In genomic region chr10:60753261-60753660, GRCm38 (mm10) we compare ENCODE assay signal across 8 mouse cellular contexts. TPM values are rescaled to one million over a fixed set of nuclear protein-coding genes. Genes with fewer than 3 reads are reported as not detected.
A peak's percentile ranks its signal among the peaks of the same experiment; 100 is the strongest.
DNase-seq lines count a peak whose midpoint lies in the region; ATAC-seq and TF ChIP-seq lines count a peak whose summit lies in the region.

No protein-coding gene starts in this region.

- H3K4me1 ChIP-seq in kidney, embryonic 14.5 days (ENCODE audit: control insufficient read depth, insufficient read depth, low read length) = peaks cover 11% of the 10 kb centered on the region; the same call in 1 of the 2 replicates
- peaks cover 29% of the 10 kb centered on the region for H3K4me1 ChIP-seq in embryonic facial prominence, embryonic 13.5 days
- H3K4me1 ChIP-seq in intestine, postnatal 0 days (replicated peaks; ENCODE audit: control insufficient read depth, insufficient read depth, low read length) = no peaks in the 10 kb centered on the region
- H3K4me1 ChIP-seq in neural tube, embryonic 15.5 days = peaks cover 42% of the 10 kb centered on the region
- H3K4me1 ChIP-seq in cerebellum, adult 2 months (ENCODE audit: control insufficient read depth, insufficient read depth, low read length) = no peaks in the 10 kb centered on the region; the same call in 1 of the 2 replicates

- H3K4me2 ChIP-seq in kidney, embryonic 14.5 days (replicated peaks; ENCODE audit: low read depth, low read length) = peak overlapping the region; percentile 60
- H3K4me2 ChIP-seq in embryonic facial prominence, embryonic 13.5 days = peak overlapping the region; percentile 72
- peak overlapping the region; percentile 88 for H3K4me2 ChIP-seq in intestine, postnatal 0 days (replicated peaks; ENCODE audit: low read depth)
- H3K4me2 ChIP-seq in neural tube, embryonic 15.5 days = 0 out of 2 replicates have a peak overlapping the region, but pooled peaks have one; percentile 84

- no peaks in the 10 kb centered on the region for H3K27me3 ChIP-seq in kidney, embryonic 14.5 days (ENCODE audit: control insufficient read depth, insufficient read depth, low read length)
- no peaks in the 10 kb centered on the region for H3K27me3 ChIP-seq in embryonic facial prominence, embryonic 13.5 days
- no peaks in the 10 kb centered on the region for H3K27me3 ChIP-seq in intestine, postnatal 0 days (replicated peaks; ENCODE audit: control insufficient read depth, insufficient read depth, low read length)
- no peaks in the 10 kb centered on the region for H3K27me3 ChIP-seq in neural tube, embryonic 15.5 days (replicated peaks)
- H3K27me3 ChIP-seq in cerebellum, adult 2 months (ENCODE audit: control insufficient read depth, insufficient read depth, low read length) = no peaks in the 10 kb centered on the region

- no peak for TF ChIP-seq CTCF in intestine, postnatal 0 days (IDR thresholded peaks at IDR 0.05; ENCODE audit: low read depth)
- no peak for TF ChIP-seq CTCF in cerebellum, adult 2 months (IDR thresholded peaks at IDR 0.05; ENCODE audit: borderline replicate concordance, insufficient read depth, low read depth, low read length)

- H3K9ac ChIP-seq in kidney, embryonic 14.5 days (ENCODE audit: low read depth, low read length) = peak overlapping the region; percentile 31; the same call in 1 of the 2 replicates
- peak overlapping the region; percentile 88 for H3K9ac ChIP-seq in embryonic facial prominence, embryonic 13.5 days
- no peak overlapping the region for H3K9ac ChIP-seq in intestine, postnatal 0 days (ENCODE audit: low read depth, low read length)
- H3K9ac ChIP-seq in neural tube, embryonic 15.5 days (replicated peaks) = no peak overlapping the region

- peak overlapping the region; percentile 68; the same call in 1 of the 2 replicates for H3K4me3 ChIP-seq in kidney, embryonic 14.5 days (ENCODE audit: low read length)
- no peak overlapping the region for H3K4me3 ChIP-seq in embryonic facial prominence, embryonic 13.5 days
- no peak overlapping the region for H3K4me3 ChIP-seq in intestine, postnatal 0 days (ENCODE audit: low read depth, low read length)
- peak overlapping the region; percentile 57 for H3K4me3 ChIP-seq in neural tube, embryonic 15.5 days (replicated peaks)
- no peak overlapping the region for H3K4me3 ChIP-seq in cerebellum, adult 2 months (replicated peaks; ENCODE audit: insufficient read depth, low read depth, low read length)

- ATAC-seq in kidney, embryonic 14.5 days (ENCODE audit: low FRiP score, low TSS enrichment) = no peak
- ATAC-seq in embryonic facial prominence, embryonic 13.5 days (ENCODE audit: insufficient number of reproducible peaks, insufficient read depth, low FRiP score, low TSS enrichment, low read depth) = no peak
- ATAC-seq in intestine, postnatal 0 days = no peak
- ATAC-seq in neural tube, embryonic 15.5 days (ENCODE audit: low FRiP score) = no peak

- no peaks in the 10 kb centered on the region for H3K36me3 ChIP-seq in kidney, embryonic 14.5 days (ENCODE audit: control insufficient read depth, insufficient read depth, low read length)
- H3K36me3 ChIP-seq in embryonic facial prominence, embryonic 13.5 days = peaks cover 23% of the 10 kb centered on the region
- peaks cover 9% of the 10 kb centered on the region; the same call in 1 of the 2 replicates for H3K36me3 ChIP-seq in intestine, postnatal 0 days (ENCODE audit: control insufficient read depth, insufficient read depth)
- no peaks in the 10 kb centered on the region for H3K36me3 ChIP-seq in neural tube, embryonic 15.5 days

- no peak overlapping the region for H3K27ac ChIP-seq in kidney, embryonic 14.5 days (ENCODE audit: low read depth, low read length)
- H3K27ac ChIP-seq in embryonic facial prominence, embryonic 13.5 days = peak overlapping the region; percentile 72; the same call in 1 of the 2 replicates
- no peak overlapping the region for H3K27ac ChIP-seq in intestine, postnatal 0 days (ENCODE audit: low read depth, low read length)
- no peak overlapping the region for H3K27ac ChIP-seq in neural tube, embryonic 15.5 days (replicated peaks)
- H3K27ac ChIP-seq in cerebellum, adult 2 months (ENCODE audit: insufficient read depth, low read length) = no peak overlapping the region

- no peaks in the 10 kb centered on the region for H3K9me3 ChIP-seq in kidney, embryonic 14.5 days (ENCODE audit: control insufficient read depth, low read length)
- 0 out of 2 replicates have a peak, but pooled peaks cover 5% of the 10 kb centered on the region for H3K9me3 ChIP-seq in embryonic facial prominence, embryonic 13.5 days
- no peaks in the 10 kb centered on the region for H3K9me3 ChIP-seq in intestine, postnatal 0 days (ENCODE audit: control insufficient read depth)
- no peaks in the 10 kb centered on the region for H3K9me3 ChIP-seq in neural tube, embryonic 15.5 days (replicated peaks)

- no peak for TF ChIP-seq POLR2A in cerebellum, adult 2 months (IDR thresholded peaks at IDR 0.05; ENCODE audit: borderline replicate concordance, insufficient read depth, low read length)

- DNase-seq in kidney, adult 11 months = no peak
- DNase-seq in ovary, adult 18-20 months (ENCODE audit: low spot score) = no peak
- DNase-seq in cerebellum, adult 2 months = no peak
- DNase-seq in frontal cortex, postnatal 14 days (ENCODE audit: low spot score in 2 of 2) = no peak

- WGBS in kidney, embryonic 14.5 days = 63% methylated on average over 9 of the region's 9 CpGs
- WGBS in embryonic facial prominence, embryonic 13.5 days = 70% methylated on average over 9 of the region's 9 CpGs
- 83% methylated on average over 9 of the region's 9 CpGs for WGBS in intestine, postnatal 0 days
- WGBS in neural tube, embryonic 15.5 days = 78% methylated on average over 9 of the region's 9 CpGs
- 82% methylated on average over 9 of the region's 9 CpGs for WGBS in cerebellum, adult 2 months

RNA-seq across cellular contexts. Expression of gene Slc29a3, which starts 0.7 kb away (rescaled TPM):
- 4.0 and 10.8 TPM in 2 replicates for polyA plus RNA-seq in kidney, embryonic 14.5 days (2014; fragmentation: Nextera tagmentation; extraction: Ambion mirVana)
- 14.8 and 17.8 TPM in 2 replicates for polyA plus RNA-seq in embryonic facial prominence, embryonic 13.5 days (2015; fragmentation: Nextera tagmentation; extraction: Ambion mirVana)
- polyA plus RNA-seq in intestine, postnatal 0 days (2015; fragmentation: Nextera tagmentation; extraction: Ambion mirVana) = 6.3 and 7.9 TPM in 2 replicates
- polyA plus RNA-seq in neural tube, embryonic 15.5 days (2015; fragmentation: Nextera tagmentation; extraction: Ambion mirVana) = 12.6 and 13.2 TPM in 2 replicates
- 9.6 and 9.9 TPM in 2 replicates for polyA plus RNA-seq in cerebellum, adult 2 months (2012; rRNA removed)

RNA-seq across cellular contexts. Expression of gene Cdh23, which starts 57.0 kb away (rescaled TPM):
- polyA plus RNA-seq in kidney, embryonic 14.5 days (2014; fragmentation: Nextera tagmentation; extraction: Ambion mirVana) = 0.57 and 0.89 TPM in 2 replicates
- 0.72 and 0.84 TPM in 2 replicates for polyA plus RNA-seq in embryonic facial prominence, embryonic 13.5 days (2015; fragmentation: Nextera tagmentation; extraction: Ambion mirVana)
- polyA plus RNA-seq in intestine, postnatal 0 days (2015; fragmentation: Nextera tagmentation; extraction: Ambion mirVana) = 0.26 and 0.34 TPM in 2 replicates
- 8.6 and 10.0 TPM in 2 replicates for polyA plus RNA-seq in neural tube, embryonic 15.5 days (2015; fragmentation: Nextera tagmentation; extraction: Ambion mirVana)
- 2.7 and 2.8 TPM in 2 replicates for polyA plus RNA-seq in cerebellum, adult 2 months (2012; rRNA removed)

Comparison
In these comparisons a context has a peak if more than half of its experiments do, and no peak if none do; other contexts are left out.
1. H3K4me3 ChIP-seq: peak in kidney, embryonic 14.5 days (single experiment) and neural tube, embryonic 15.5 days (single experiment); none in embryonic facial prominence, embryonic 13.5 days (single experiment), intestine, postnatal 0 days (single experiment) and cerebellum, adult 2 months (single experiment).
2. H3K9ac ChIP-seq: peak in kidney, embryonic 14.5 days (single experiment) and embryonic facial prominence, embryonic 13.5 days (single experiment); none in intestine, postnatal 0 days (single experiment) and neural tube, embryonic 15.5 days (single experiment).
3. Peak in every context shown above with its lines, with median percentiles within 50 percentile points of each other: H3K4me2 ChIP-seq.